Mouse (Mus musculus) layer of hippocampus, adult 11-12 months (tissue): ENCODE measurements at regions not wholly inside any gene's neighbourhood (a gene's known extent, or its start where the extent isn't known, plus 50 kb on each side); places are given as distances from the start of the nearest gene placed in this dataset.
A peak's percentile ranks its signal among the peaks of the same experiment; 100 is the strongest.

ENCODE experiments used
- DNase-seq: peaks from one replicate; pipeline ENCODE4 v3.0.0; 2022; ENCODE audit warnings: low spot score

GRCm38 (mm10) chr7:95082248-95082647, 1088.8 kb upstream of the Tenm4 start:
- DNase-seq, result peak; percentile 5

- DNase-seq, result no peak
These were observed 1086.7 kb upstream of the Tenm4 start for GRCm38 (mm10) chr7:95084328-95084727.

- peak; percentile 28 for DNase-seq
These were observed 1079.7 kb upstream of the Tenm4 start for GRCm38 (mm10) chr7:95091360-95091759.

- no peak for DNase-seq
These were observed 1042.0 kb upstream of the Tenm4 start for GRCm38 (mm10) chr7:95129020-95129419.

- no peak for DNase-seq
These were observed 1038.0 kb upstream of the Tenm4 start for GRCm38 (mm10) chr7:95133038-95133437.

- no peak for DNase-seq
These were observed 1036.9 kb upstream of the Tenm4 start for GRCm38 (mm10) chr7:95134062-95134625.

- DNase-seq, result no peak
These were observed 1029.3 kb upstream of the Tenm4 start for GRCm38 (mm10) chr7:95141778-95142177.

GRCm38 (mm10) chr7:95143037-95143436, 1028.0 kb upstream of the Tenm4 start:
- DNase-seq, result no peak
